Mouse (Mus musculus) C2C12 (cell line): ENCODE data around the gene Chfr. TPM values are rescaled to one million over a fixed set of nuclear protein-coding genes. Genes with fewer than 3 reads are reported as not detected.

ENCODE experiments used
- H3K27me3 ChIP-seq: one replicate; pipeline ENCODE4 v1.6.1; 2011; ENCODE audit not compliant: control insufficient read depth, insufficient read depth, insufficient read length
- H3K36me3 ChIP-seq: one replicate; pipeline ENCODE4 v1.6.1; 2011; ENCODE audit not compliant: control insufficient read depth, insufficient read depth
- H3K4me3 ChIP-seq: one replicate; pipeline ENCODE4 v1.5.1; 2011; ENCODE audit warnings: mild to moderate bottlenecking, control low read depth; ENCODE audit not compliant: poor library complexity, insufficient read depth, severe bottlenecking
- H3K79me2 ChIP-seq: one replicate; pipeline ENCODE4 v1.6.1; 2011; ENCODE audit not compliant: control insufficient read depth, insufficient read depth
- H3K79me3 ChIP-seq: one replicate; pipeline ENCODE4 v1.6.1; 2011; ENCODE audit warnings: low read depth, control low read depth
- H3ac ChIP-seq: one replicate; pipeline ENCODE3; 2011; ENCODE audit warnings: low read depth; ENCODE audit not compliant: control insufficient read depth, insufficient read length
- CEBPB ChIP-seq: IDR thresholded peaks from one replicate; pipeline ENCODE4 v1.6.1; 2011; ENCODE audit warnings: low read depth, mild to moderate bottlenecking, control low read depth, moderate library complexity
- CTCF ChIP-seq: IDR thresholded peaks from one replicate; pipeline ENCODE4 v1.5.1; 2011; ENCODE audit not compliant: control insufficient read depth, insufficient read depth, insufficient read length
- FOSL1 ChIP-seq: IDR thresholded peaks from one replicate; pipeline ENCODE4 v1.8.0; 2011; ENCODE audit warnings: mild to moderate bottlenecking, low read length; ENCODE audit not compliant: poor library complexity, insufficient read depth, severe bottlenecking
- MAX ChIP-seq: IDR thresholded peaks from one replicate; pipeline ENCODE4 v1.6.1; 2011; ENCODE audit warnings: mild to moderate bottlenecking, control low read depth
- MYOD1 ChIP-seq: IDR thresholded peaks from one replicate; pipeline ENCODE4 v1.6.1; 2011; ENCODE audit warnings: low read depth; ENCODE audit not compliant: control insufficient read depth, insufficient read length
- MYOG ChIP-seq: IDR thresholded peaks from one replicate; pipeline ENCODE4 v1.6.1; 2011; ENCODE audit not compliant: control insufficient read depth, insufficient read length; ENCODE audit errors: extremely low read depth
- USF1 ChIP-seq: IDR thresholded peaks from one replicate; pipeline ENCODE4 v1.6.1; 2011; ENCODE audit warnings: low read depth, mild to moderate bottlenecking, control low read depth, moderate library complexity
- polyA plus RNA-seq: library from polyadenylated mRNA; unstranded; fragments of >200 nt; fragmentation: generic; extraction: Trizol; gene quantifications from one replicate; pipeline ENCODE4 v1.2.1, GENCODE M21; 2012; ENCODE audit warnings: missing spikeins

The Chfr gene
- polyA plus RNA-seq, 1 experiment: 14.4 TPM

GRCm38 (mm10) chr5:110216780-110217179 is 81.1 kb downstream of the Chfr start:
- H3K27me3 ChIP-seq: no peaks in the 10 kb centered on the region
- no peaks in the 10 kb centered on the region for H3K79me2 ChIP-seq
- TF ChIP-seq MAX (no peak), MYOD1 (no peak), CEBPB (no peak), CTCF (no peak), MYOG (no peak), USF1 (no peak), FOSL1 (no peak)
- no peak overlapping the region for H3ac ChIP-seq
- no peaks in the 10 kb centered on the region for H3K79me3 ChIP-seq
- no peak overlapping the region for H3K4me3 ChIP-seq
- H3K36me3 ChIP-seq: peaks cover 69% of the 10 kb centered on the region

GRCm38 (mm10) chr5:110220331-110220730 is 84.7 kb downstream of the Chfr start:
- Histone ChIP-seq H3K36me3 (peaks cover 57% of the 10 kb centered on the region), H3K79me3 (no peaks in the 10 kb centered on the region)

More at GRCm38 (mm10) chr5:110220331-110220730, 84.7 kb downstream of the Chfr start:
- no peaks in the 10 kb centered on the region for H3K27me3 ChIP-seq
- H3K79me2 ChIP-seq: no peaks in the 10 kb centered on the region
- H3ac ChIP-seq: no peak overlapping the region
- H3K4me3 ChIP-seq: no peak overlapping the region
- TF ChIP-seq CTCF (no peak), MYOG (no peak), MYOD1 (no peak), MAX (no peak), USF1 (no peak), CEBPB (no peak), FOSL1 (no peak)

Other genes with a start within 250 kb of the Chfr start
- 0.88 TPM for gene Gm15446, start 212.4 kb upstream of the Chfr start, polyA plus RNA-seq
- 10.3 TPM for gene Zfp932, start 139.3 kb upstream of the Chfr start, polyA plus RNA-seq
- gene Gm17655, start 63.3 kb upstream of the Chfr start, polyA plus RNA-seq: 0.09 TPM
- 0.14 TPM for gene Gm35315, start 41.4 kb upstream of the Chfr start, polyA plus RNA-seq
- gene Plcxd1, start 35.9 kb upstream of the Chfr start, polyA plus RNA-seq: 0.78 TPM
- gene Gtpbp6, start 27.6 kb upstream of the Chfr start, polyA plus RNA-seq: 56.7 TPM
- 2.2 TPM for gene Zfp605, start 25.8 kb upstream of the Chfr start, polyA plus RNA-seq
- gene Golga3, start 40.9 kb downstream of the Chfr start, polyA plus RNA-seq: 12.5 TPM
- 12.3 TPM for gene Ankle2, start 95.2 kb downstream of the Chfr start, polyA plus RNA-seq
- gene Pgam5, start 134.1 kb downstream of the Chfr start, polyA plus RNA-seq: 52.6 TPM
- 3.9 TPM for gene Pxmp2, start 150.3 kb downstream of the Chfr start, polyA plus RNA-seq
- 17.4 TPM for gene Pole, start 150.5 kb downstream of the Chfr start, polyA plus RNA-seq
- gene P2rx2, start 207.4 kb downstream of the Chfr start, polyA plus RNA-seq: 0.09 TPM
- not detected for gene Lrcol1, start 208.9 kb downstream of the Chfr start, polyA plus RNA-seq